In genomic region chrX:50840847-50841560, GRCm38 (mm10) we compare ENCODE assay signal across 8 mouse cellular contexts. TPM values are rescaled to one million over a fixed set of nuclear protein-coding genes. Genes with fewer than 3 reads are reported as not detected.
DNase-seq lines count a peak whose midpoint lies in the region; ATAC-seq and TF ChIP-seq lines count a peak whose summit lies in the region.

Gene Stk26 (plus strand): TSS chrX:50841047.

- H3K27ac ChIP-seq in gastrocnemius, adult 2 months = peak within 1 kb of the TSS; percentile 25; the same call in 1 of the 2 replicates
- no peak within 1 kb of the TSS for H3K27ac ChIP-seq in hindbrain, embryonic 14.5 days

- WGBS in hindbrain, embryonic 14.5 days = 22% methylated on average over 30 of the region's 31 CpGs

- H3K4me3 ChIP-seq in gastrocnemius, adult 2 months = peak within 1 kb of the TSS; percentile 75
- H3K4me3 ChIP-seq in hindbrain, embryonic 14.5 days (replicated peaks; ENCODE audit: low read length) = peak within 1 kb of the TSS; percentile 45

- peak; percentile 12; the same call in 1 of the 2 replicates for TF ChIP-seq CTCF in gastrocnemius, adult 2 months (IDR thresholded peaks at IDR 0.05)

- no peaks in the 10 kb centered on the region for H3K9me3 ChIP-seq in hindbrain, embryonic 14.5 days (ENCODE audit: control insufficient read depth, low read length)

- no peaks in the 10 kb centered on the region for H3K4me1 ChIP-seq in hindbrain, embryonic 14.5 days (replicated peaks; ENCODE audit: control insufficient read depth, insufficient read depth, low read length)

- intact Hi-C loops in gastrocnemius, adult 2 months (cut with DNase I) = no loop called here

- no peaks in the 10 kb centered on the region for H3K36me3 ChIP-seq in hindbrain, embryonic 14.5 days (replicated peaks; ENCODE audit: control insufficient read depth, insufficient read depth)

- H3K9ac ChIP-seq in hindbrain, embryonic 14.5 days = peak within 1 kb of the TSS; percentile 34; the same call in 1 of the 2 replicates

- peaks cover 24% of the 10 kb centered on the region for H3K27me3 ChIP-seq in hindbrain, embryonic 14.5 days (ENCODE audit: control insufficient read depth, insufficient read depth, low read length)

- peak; percentile 73; the same call in 1 of the 2 replicates for ATAC-seq in hindbrain, embryonic 14.5 days (ENCODE audit: low FRiP score)
- ATAC-seq in megakaryocyte, adult 5-6 weeks (ENCODE audit: poor library complexity, severe bottlenecking) = peak; percentile 94

- peak within 1 kb of the TSS; percentile 85 for H3K4me2 ChIP-seq in hindbrain, embryonic 14.5 days (replicated peaks)

- DNase-seq in WW6 (ENCODE audit: low read depth, low spot score) = peak; percentile 20
- DNase-seq in cerebellum, postnatal 25 days = peak; percentile 31 to 56
- DNase-seq in gastrocnemius, adult 2 months = peak; percentile 78
- DNase-seq in hindbrain, embryonic 14.5 days (ENCODE audit: low spot score) = no peak
- DNase-seq in left cerebral cortex, adult 8-10 months (ENCODE audit: low spot score in 2 of 2) = peak; percentile 3 to 6
- peak; percentile 6 to 21 for DNase-seq in right cerebral cortex, adult 2 months (ENCODE audit: low spot score in 2 of 2)
- DNase-seq in urinary bladder, postnatal 10 days (ENCODE audit: low spot score) = peak; percentile 10

RNA-seq across cellular contexts. Expression of gene Stk26, which starts in this region (rescaled TPM):
- 1 to 10 TPM; 1.9 TPM for total RNA-seq in gastrocnemius, adult 2 months (2021)
- polyA plus RNA-seq in hindbrain, embryonic 14.5 days (2014; fragmentation: Nextera tagmentation; extraction: Ambion mirVana) = 0.31 and 0.37 TPM in 2 replicates
- total RNA-seq in left cerebral cortex, adult 8-10 months (2022) = 1 to 10 TPM; 6.9 to 8.6 (median 7.4) TPM
- 89.8 and 100 TPM in 2 replicates for total RNA-seq in megakaryocyte, adult 5-6 weeks (2015)
- 77.5 and 89.4 TPM in 2 replicates for total RNA-seq in megakaryocyte, adult 5-6 weeks (2017)

Comparison
In these comparisons a context has a peak if more than half of its experiments do, and no peak if none do; other contexts are left out.
1. RNA of gene Stk26 (total RNA-seq): 77.5 to 100 TPM in megakaryocyte, adult 5-6 weeks; 6.9 to 8.6 TPM in left cerebral cortex, adult 8-10 months and 1.9 TPM in gastrocnemius, adult 2 months; every median in the first group is over 4 times any median in the second.
2. Peak in ATAC-seq, H3K4me3 ChIP-seq, H3K9ac ChIP-seq and H3K4me2 ChIP-seq in hindbrain, embryonic 14.5 days; RNA of the gene not detected or under 1 TPM.